Mouse (Mus musculus) forebrain, postnatal 0 days (tissue): ENCODE results near the gene Tbx21. TPM values are rescaled to one million over a fixed set of nuclear protein-coding genes. Genes with fewer than 3 reads are reported as not detected.
A peak's percentile ranks its signal among the peaks of the same experiment; 100 is the strongest.

Source experiments
- ATAC-seq: fragments of 200-750 bp; cut with Nextera tagmentation; 2 replicates; pipeline ENCODE4 v1.8.0; 2017; ENCODE audit warnings: mild to moderate bottlenecking, moderate library complexity
- DNase-seq: peaks from one replicate; pipeline ENCODE4 v3.0.0-alpha.2; 2015
- H3K27ac ChIP-seq: fragments of 300-500 bp; sonication (generic); 2 replicates; pipeline ENCODE4 v1.5.1; 2014; ENCODE audit warnings: low read depth, mild to moderate bottlenecking, antibody characterized with exemption, low read length, moderate library complexity, mixed read lengths
- H3K27me3 ChIP-seq: fragments of 300-500 bp; sonication (generic); 2 replicates; pipeline ENCODE4 v1.6.1; 2014; ENCODE audit warnings: mild to moderate bottlenecking, low read length, mixed read lengths; ENCODE audit not compliant: insufficient read depth
- H3K36me3 ChIP-seq: fragments of 300-500 bp; sonication (generic); 2 replicates; pipeline ENCODE4 v1.6.1; 2014; ENCODE audit warnings: mild to moderate bottlenecking, moderate library complexity; ENCODE audit not compliant: insufficient read depth
- H3K4me1 ChIP-seq: fragments of 300-500 bp; sonication (generic); 2 replicates; pipeline ENCODE4 v1.6.1; 2014; ENCODE audit warnings: antibody characterized with exemption; ENCODE audit not compliant: insufficient read depth
- H3K4me2 ChIP-seq: fragments of 300-500 bp; sonication (generic); 2 replicates; pipeline ENCODE4 v1.6.1; 2014; ENCODE audit warnings: low read depth, mild to moderate bottlenecking, moderate library complexity
- H3K4me3 ChIP-seq: fragments of 300-500 bp; sonication (generic); 2 replicates; pipeline ENCODE4 v1.5.1; 2014; ENCODE audit warnings: low read depth, low read length, mixed read lengths
- H3K9ac ChIP-seq: fragments of 300-500 bp; sonication (generic); 2 replicates; pipeline ENCODE4 v1.6.1; 2014; ENCODE audit warnings: mild to moderate bottlenecking
- H3K9me3 ChIP-seq: fragments of 300-500 bp; sonication (generic); 2 replicates; pipeline ENCODE4 v1.6.1; 2016; ENCODE audit warnings: low read length
- CTCF ChIP-seq: sonication (generic); IDR thresholded peaks from 2 replicates; pipeline ENCODE4 v1.5.1; 2016; ENCODE audit warnings: antibody characterized with exemption, control low read depth, low read depth
- WGBS: fragments of 180-500 bp; shearing (Covaris S2); extraction: QIAGEN DNeasy Blood & Tissue Kit; methylation state at CpG from one replicate; pipeline ENCODE4 v1.1.7; 2014; 5-methylcytosine and 5-hydroxymethylcytosine counted together
- polyA plus RNA-seq: library from polyadenylated mRNA; unstranded; fragments of >200 nt; fragmentation: Nextera tagmentation; extraction: Ambion mirVana; gene quantifications from 2 replicates; pipeline ENCODE4 v1.2.1, GENCODE M21; 2015
- total RNA-seq: library from RNA; depleted of rRNA; stranded (reverse); fragments of >200 nt; gene quantifications from 2 replicates; pipeline ENCODE4 v1.2.3, GENCODE M21; 2014; rRNA removed

The Tbx21 gene
- total RNA-seq (1.6 and 1.7 TPM in 2 replicates), polyA plus RNA-seq (2.2 and 2.9 TPM in 2 replicates)

DNA sequence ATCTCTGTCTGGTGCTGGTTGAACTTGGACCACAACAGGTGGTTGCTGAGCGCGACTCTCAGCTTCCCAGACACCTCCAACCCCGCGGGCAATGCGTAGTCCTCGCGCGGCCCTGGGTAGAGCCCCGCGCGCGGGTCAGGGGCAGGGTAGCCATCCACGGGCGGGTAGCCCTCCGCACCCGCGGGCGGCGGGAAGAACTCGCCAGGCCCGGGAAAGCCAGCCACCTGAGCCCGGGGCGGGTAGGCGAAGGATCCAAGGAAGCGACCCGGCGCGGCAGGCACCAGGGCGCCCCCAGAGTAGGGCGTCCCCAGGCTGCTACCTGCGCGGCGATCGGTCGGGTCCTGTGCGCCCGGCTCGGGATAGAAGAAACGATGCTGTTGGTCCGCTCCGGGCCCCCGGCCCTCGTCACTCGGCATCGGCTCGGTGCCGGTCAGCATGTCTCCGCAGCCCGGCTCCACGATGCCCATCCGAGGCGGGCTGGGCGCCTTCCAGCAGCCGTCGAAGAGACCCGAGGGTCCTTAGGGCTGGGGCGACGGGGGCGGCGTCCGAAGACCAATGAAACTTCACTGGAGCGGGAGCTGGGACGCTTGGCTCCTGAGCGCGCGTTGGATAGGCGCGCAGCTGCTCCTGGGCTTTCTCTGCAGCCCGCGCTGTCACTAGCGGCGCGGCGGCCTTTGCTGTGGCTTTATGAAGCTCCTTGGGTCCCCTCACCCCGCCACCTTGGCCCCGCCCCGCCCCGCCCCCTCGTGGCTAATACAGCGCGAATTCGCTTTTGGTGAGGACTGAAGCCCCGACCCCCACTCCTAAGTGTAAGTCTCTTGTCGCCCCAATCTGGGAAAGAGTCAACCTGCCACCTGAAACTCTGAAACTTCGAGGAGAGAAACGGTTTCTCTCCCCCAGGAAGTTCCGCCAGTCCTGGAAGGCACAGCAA lies at the start of gene Tbx21:
Tbx21 (minus strand) TSS at position 661 of the 931 bp plus-strand sequence.
- DNase-seq (no peak), ATAC-seq (no peak)
- under 1% methylated on average over 85 of the region's 87 CpGs for whole genome bisulfite sequencing
- Histone ChIP-seq H3K9ac (peak within 1 kb of the TSS; percentile 28; the same call in 1 of the 2 replicates), H3K9me3 (no peaks in the 10 kb centered on the region), H3K36me3 (no peaks in the 10 kb centered on the region), H3K27me3 (peaks cover 35% of the 10 kb centered on the region), H3K4me2 (peak within 1 kb of the TSS; percentile 58), H3K27ac (no peak within 1 kb of the TSS), H3K4me3 (peak within 1 kb of the TSS; percentile 33), H3K4me1 (peaks cover 5% of the 10 kb centered on the region; the same call in 1 of the 2 replicates)
- no peak for TF ChIP-seq CTCF

DNA sequence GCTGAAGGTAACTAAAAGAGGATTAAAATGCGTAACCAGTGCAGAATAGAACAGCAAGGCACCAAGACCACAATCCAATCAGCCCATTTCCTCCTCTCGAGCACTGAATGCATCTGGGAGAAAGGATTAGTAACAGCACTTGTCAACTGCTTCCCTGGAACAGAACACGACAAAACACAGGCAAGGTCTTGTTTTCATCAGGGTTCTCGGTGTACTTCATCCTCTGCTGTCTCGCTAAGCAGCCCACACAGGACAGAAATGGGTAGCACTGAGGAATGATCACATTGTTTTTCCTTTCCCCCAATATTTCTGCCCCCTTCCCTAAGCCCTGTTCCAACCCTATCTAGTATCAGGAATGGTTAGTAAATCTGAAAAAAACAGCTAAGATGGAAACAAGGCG lies 45.2 kb upstream of the Tbx21 start:
- H3K4me1 ChIP-seq: no peaks in the 10 kb centered on the region
- no peak overlapping the region for H3K4me2 ChIP-seq
- peaks cover 69% of the 10 kb centered on the region for H3K36me3 ChIP-seq
- WGBS: 51% methylated on average over 6 of the region's 6 CpGs
- H3K4me3 ChIP-seq: no peak overlapping the region
- no peaks in the 10 kb centered on the region for H3K9me3 ChIP-seq
- ATAC-seq (no peak), DNase-seq (no peak)
- H3K27ac ChIP-seq: no peak overlapping the region
- H3K9ac ChIP-seq: no peak overlapping the region
- TF ChIP-seq CTCF: no peak
- no peaks in the 10 kb centered on the region for H3K27me3 ChIP-seq

DNA sequence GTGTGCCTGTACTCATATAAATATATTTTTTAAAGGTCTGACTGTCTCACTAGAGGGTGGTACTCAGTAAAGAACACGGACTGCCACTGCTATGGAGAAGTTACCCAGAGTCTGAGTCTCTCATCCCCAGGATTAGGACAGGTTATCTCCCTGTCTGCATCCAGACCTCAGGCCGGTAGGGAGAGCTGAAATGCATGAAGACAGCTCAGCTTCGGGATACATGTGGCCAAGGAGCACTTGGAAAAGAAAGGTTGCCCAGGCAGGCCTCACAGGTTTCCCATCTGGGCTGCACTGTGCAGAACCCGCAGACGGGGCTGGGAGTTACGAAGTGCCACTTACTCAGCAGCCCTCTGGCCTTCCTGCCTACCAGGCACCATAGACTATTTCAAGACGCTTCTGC lies 41.9 kb upstream of the Tbx21 start:
- Histone ChIP-seq H3K9ac (no peak overlapping the region), H3K27me3 (no peaks in the 10 kb centered on the region), H3K4me1 (peaks cover 9% of the 10 kb centered on the region; the same call in 1 of the 2 replicates), H3K36me3 (peaks cover 37% of the 10 kb centered on the region), H3K9me3 (no peaks in the 10 kb centered on the region), H3K4me3 (no peak overlapping the region), H3K27ac (no peak overlapping the region), H3K4me2 (no peak overlapping the region)
- ATAC-seq (no peak; the same call in 1 of the 2 replicates), DNase-seq (no peak)
- 68% methylated on average over 7 of the region's 7 CpGs for WGBS
- TF ChIP-seq CTCF: peak; percentile 0

DNA sequence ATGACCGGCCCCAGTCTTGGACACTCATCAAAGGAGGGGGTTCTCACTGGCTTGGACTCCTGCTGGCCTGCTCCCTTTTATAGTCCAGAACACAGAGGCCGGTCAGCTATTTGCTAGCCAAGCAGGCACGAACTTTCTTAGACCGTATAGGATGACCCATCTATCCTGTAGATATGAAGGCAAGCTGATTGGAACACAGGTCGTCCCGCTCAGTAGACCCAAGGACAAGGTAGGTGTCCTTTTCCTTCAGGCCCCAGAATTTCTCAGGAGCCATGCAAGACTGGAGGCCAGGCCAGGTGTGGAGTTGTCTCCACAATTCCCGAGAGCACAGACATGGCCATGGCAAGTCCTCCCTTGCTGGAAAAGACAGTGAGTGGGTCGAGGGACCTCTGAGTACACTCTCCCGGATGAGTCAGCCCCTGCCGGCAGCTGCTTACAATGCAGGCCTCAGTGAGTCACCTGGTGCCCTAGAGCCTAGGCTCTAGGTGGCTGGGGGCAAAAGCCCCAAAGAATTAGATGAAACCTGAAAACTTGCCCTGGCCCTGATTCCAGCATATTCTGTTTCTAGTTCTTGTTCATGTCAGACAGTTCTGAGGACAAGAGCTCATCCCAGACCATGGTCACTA lies 37.6 kb upstream of the Tbx21 start:
- Histone ChIP-seq H3K4me2 (peak overlapping the region; percentile 82; the same call in 1 of the 2 replicates), H3K27ac (no peak overlapping the region), H3K9me3 (no peaks in the 10 kb centered on the region), H3K36me3 (peaks cover 10% of the 10 kb centered on the region), H3K9ac (no peak overlapping the region), H3K4me3 (no peak overlapping the region), H3K27me3 (no peaks in the 10 kb centered on the region), H3K4me1 (peaks cover 19% of the 10 kb centered on the region)
- DNase-seq (no peak), ATAC-seq (no peak)
- TF ChIP-seq CTCF: peak; percentile 36; the same call in 1 of the 2 replicates
- WGBS: 13% methylated on average over 10 of the region's 10 CpGs

DNA sequence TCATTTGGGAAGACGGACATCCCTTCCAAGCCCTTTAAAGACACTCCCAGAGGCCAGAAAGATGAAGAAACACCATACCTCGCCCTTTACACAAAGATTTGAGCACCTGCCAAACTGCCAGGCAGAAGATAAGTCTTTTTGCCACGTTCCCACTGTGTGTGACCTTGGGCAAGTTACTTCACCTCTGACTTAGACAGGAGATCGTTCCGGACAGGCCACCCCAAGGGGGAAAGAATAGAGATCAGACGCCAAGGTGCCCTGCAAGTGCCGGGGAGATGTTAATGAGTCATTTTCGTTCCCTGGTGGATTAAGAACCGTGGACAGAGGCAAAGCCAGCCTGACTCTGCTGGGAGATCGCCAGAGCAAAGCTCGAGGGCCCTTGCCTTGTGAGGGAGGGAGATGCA lies 36.9 kb upstream of the Tbx21 start:
- Histone ChIP-seq H3K4me3 (peak overlapping the region; percentile 86), H3K9ac (peak overlapping the region; percentile 72; the same call in 1 of the 2 replicates), H3K4me1 (peaks cover 19% of the 10 kb centered on the region), H3K4me2 (peak overlapping the region; percentile 82), H3K27me3 (no peaks in the 10 kb centered on the region), H3K27ac (0 out of 2 replicates have a peak overlapping the region, but pooled peaks have one; percentile 76), H3K36me3 (peaks cover 3% of the 10 kb centered on the region; the same call in 1 of the 2 replicates), H3K9me3 (no peaks in the 10 kb centered on the region)
- DNase-seq (no peak), ATAC-seq (no peak)
- no peak for TF ChIP-seq CTCF
- WGBS: under 1% methylated on average over 11 of the region's 11 CpGs

DNA sequence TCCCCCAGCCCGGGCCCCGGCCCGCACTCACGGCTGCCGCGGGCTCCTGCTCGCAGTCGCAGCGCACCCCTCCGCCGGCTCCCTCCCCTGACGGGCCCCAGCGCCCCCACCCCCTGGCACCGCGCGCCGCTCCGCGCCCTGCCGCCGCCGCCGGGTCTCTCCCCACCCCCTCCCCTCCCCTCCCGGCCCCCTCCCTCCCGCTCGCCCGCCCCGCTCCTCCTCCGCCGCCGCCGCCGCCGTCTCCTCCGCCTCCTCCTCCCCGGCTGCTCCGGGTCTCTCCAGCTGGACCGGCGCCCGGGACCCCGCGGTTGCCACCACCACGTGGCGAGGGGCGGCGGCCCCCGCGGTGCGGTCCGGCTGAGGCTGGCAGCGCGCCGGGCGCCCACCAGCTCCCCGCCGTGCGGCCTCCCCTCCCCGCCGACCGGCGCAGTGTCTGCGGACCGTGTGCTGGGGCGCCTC lies 36.2 kb upstream of the Tbx21 start, which contains the start of gene Tbkbp1:
Tbkbp1 (minus strand) TSS at position 153 of the 459 bp plus-strand sequence.
- under 1% methylated on average over 24 of the region's 64 CpGs for WGBS
- H3K27me3 ChIP-seq: no peaks in the 10 kb centered on the region
- peak; percentile 42 for ATAC-seq
- H3K36me3 ChIP-seq: peaks cover 4% of the 10 kb centered on the region; the same call in 1 of the 2 replicates
- H3K4me3 ChIP-seq: peak within 1 kb of the TSS; percentile 86
- H3K4me1 ChIP-seq: peaks cover 19% of the 10 kb centered on the region
- H3K27ac ChIP-seq: peak within 1 kb of the TSS; percentile 76
- H3K9me3 ChIP-seq: no peaks in the 10 kb centered on the region
- peak within 1 kb of the TSS; percentile 82 for H3K4me2 ChIP-seq
- H3K9ac ChIP-seq: peak within 1 kb of the TSS; percentile 72
- TF ChIP-seq CTCF: no peak
- DNase-seq: peak; percentile 48
